Mouse (Mus musculus) forebrain, embryonic 16.5 days (tissue): ENCODE data around the gene Ung. TPM values are rescaled to one million over a fixed set of nuclear protein-coding genes. Genes with fewer than 3 reads are reported as not detected.
A peak's percentile ranks its signal among the peaks of the same experiment; 100 is the strongest.

Experiments used
- ATAC-seq: fragments of 200-750 bp; cut with Nextera tagmentation; 2 replicates; pipeline ENCODE4 v1.8.0; 2017; ENCODE audit warnings: mild to moderate bottlenecking, moderate library complexity
- H3K27ac ChIP-seq: fragments of 300-500 bp; sonication (generic); 2 replicates; pipeline ENCODE4 v1.5.1; 2014; ENCODE audit warnings: low read length, control low read depth
- H3K27me3 ChIP-seq: fragments of 300-500 bp; sonication (generic); replicated peaks from 2 replicates; pipeline ENCODE4 v1.6.1; 2014; ENCODE audit warnings: low read length; ENCODE audit not compliant: control insufficient read depth, insufficient read depth
- H3K36me3 ChIP-seq: fragments of 300-500 bp; sonication (generic); 2 replicates; pipeline ENCODE4 v1.6.1; 2014; ENCODE audit not compliant: control insufficient read depth, insufficient read depth
- H3K4me1 ChIP-seq: fragments of 300-500 bp; sonication (generic); replicated peaks from 2 replicates; pipeline ENCODE4 v1.6.1; 2014; ENCODE audit warnings: low read length; ENCODE audit not compliant: control insufficient read depth, insufficient read depth
- H3K4me2 ChIP-seq: fragments of 300-500 bp; sonication (generic); 2 replicates; pipeline ENCODE4 v1.6.1; 2014; ENCODE audit warnings: mild to moderate bottlenecking, low read length, control low read depth
- H3K4me3 ChIP-seq: fragments of 300-500 bp; sonication (generic); replicated peaks from 2 replicates; pipeline ENCODE4 v1.5.1; 2014; ENCODE audit warnings: mild to moderate bottlenecking, low read length, control low read depth
- H3K9ac ChIP-seq: fragments of 300-500 bp; sonication (generic); replicated peaks from 2 replicates; pipeline ENCODE4 v1.6.1; 2014; ENCODE audit warnings: low read depth, low read length, control low read depth
- H3K9me3 ChIP-seq: fragments of 300-500 bp; sonication (generic); 2 replicates; pipeline ENCODE4 v1.6.1; 2016; ENCODE audit warnings: low read length; ENCODE audit not compliant: control insufficient read depth
- WGBS: fragments of 180-500 bp; shearing (Covaris S2); extraction: QIAGEN DNeasy Blood & Tissue Kit; methylation state at CpG from one replicate; pipeline ENCODE4 v1.1.7; 2014; 5-methylcytosine and 5-hydroxymethylcytosine counted together
- polyA plus RNA-seq: library from polyadenylated mRNA; unstranded; fragments of >200 nt; fragmentation: Nextera tagmentation; extraction: Ambion mirVana; gene quantifications from 2 replicates; pipeline ENCODE4 v1.2.1, GENCODE M21; 2015

The Ung gene
- polyA plus RNA-seq, 1 experiment from 2014 or later, result 19.1 TPM

DNA sequence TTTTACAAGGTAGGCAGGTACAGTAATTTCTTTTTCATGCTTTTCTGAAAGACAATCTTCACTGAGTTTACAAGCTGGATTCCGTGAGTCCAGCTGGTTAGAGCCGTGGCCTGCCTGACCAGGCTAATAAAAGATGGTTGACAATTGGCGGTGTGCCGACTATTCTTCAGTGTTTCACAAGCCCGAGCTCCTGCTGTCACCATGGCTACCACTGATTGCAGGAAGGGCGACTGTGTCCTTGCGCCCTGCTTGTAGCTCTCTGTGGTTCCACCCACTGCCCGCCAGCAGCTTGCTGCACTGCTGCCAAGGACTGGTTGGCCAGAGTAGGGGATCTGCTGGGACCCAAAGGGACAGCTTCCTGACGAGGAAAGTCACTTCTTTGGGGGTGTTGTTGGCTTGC lies 9.0 kb downstream of the Ung start:
- peak; percentile 88 for ATAC-seq
- no peaks in the 10 kb centered on the region for H3K36me3 ChIP-seq
- H3K4me1 ChIP-seq, result peaks cover 19% of the 10 kb centered on the region
- no peaks in the 10 kb centered on the region for H3K9me3 ChIP-seq
- H3K9ac ChIP-seq, result no peak overlapping the region; the same call in 1 of the 2 replicates
- no peaks in the 10 kb centered on the region for H3K27me3 ChIP-seq
- WGBS, result 10% methylated on average over 9 of the region's 9 CpGs
- peak overlapping the region; percentile 69 for H3K27ac ChIP-seq
- no peak overlapping the region for H3K4me3 ChIP-seq
- no peak overlapping the region for H3K4me2 ChIP-seq

DNA sequence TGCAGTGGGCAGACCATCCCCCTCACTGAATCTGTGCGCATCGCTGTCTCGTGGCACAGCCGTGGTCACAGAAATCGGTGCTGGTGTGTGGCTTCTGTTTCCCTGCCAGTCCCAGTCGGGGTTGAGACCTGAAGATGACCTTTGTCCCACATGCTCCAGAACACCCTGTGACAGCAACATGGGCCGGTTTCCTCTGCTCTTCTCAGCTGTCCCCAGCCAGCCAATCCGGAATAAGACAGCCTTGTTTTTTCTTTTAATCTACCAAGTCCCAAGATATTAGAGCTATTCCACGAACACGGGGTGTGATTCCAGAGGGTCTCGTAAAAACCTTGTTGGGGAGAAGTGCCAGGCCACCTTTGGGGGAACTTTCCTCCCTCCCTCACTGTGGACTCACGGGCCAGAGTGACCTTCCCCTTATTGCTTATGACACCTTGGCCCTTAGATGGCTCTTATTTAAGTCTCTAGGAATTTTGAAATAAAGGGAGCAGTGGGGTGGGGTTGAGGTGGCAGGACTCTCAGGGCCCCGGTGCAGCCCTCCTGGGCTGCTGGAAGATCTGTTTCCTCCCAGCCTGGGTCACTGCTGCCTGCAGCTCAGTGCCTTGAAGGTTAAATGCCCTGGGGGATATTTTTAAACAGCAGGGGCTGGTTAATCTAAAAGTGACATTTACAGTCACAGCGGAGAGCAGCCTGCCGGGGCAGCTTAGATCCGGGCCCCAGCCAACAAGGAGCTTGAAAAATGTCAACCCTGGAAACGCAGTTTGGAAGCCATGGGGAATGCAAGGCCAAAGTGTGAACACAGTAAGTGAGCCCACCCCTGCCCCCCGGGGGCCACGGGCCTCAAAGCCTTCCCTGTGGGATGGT lies 16.1 kb downstream of the Ung start, which contains the start of gene Acacb:
Gene Acacb, plus strand, starts transcription at position 508 of the 861 bp plus-strand sequence.
- Histone ChIP-seq H3K36me3 (no peaks in the 10 kb centered on the region), H3K4me1 (no peaks in the 10 kb centered on the region), H3K27ac (no peak within 1 kb of the TSS), H3K9ac (no peak within 1 kb of the TSS), H3K4me3 (no peak within 1 kb of the TSS), H3K27me3 (no peaks in the 10 kb centered on the region), H3K9me3 (no peaks in the 10 kb centered on the region), H3K4me2 (no peak within 1 kb of the TSS)
- no peak for ATAC-seq
- 58% methylated on average over 19 of the region's 19 CpGs for WGBS

DNA sequence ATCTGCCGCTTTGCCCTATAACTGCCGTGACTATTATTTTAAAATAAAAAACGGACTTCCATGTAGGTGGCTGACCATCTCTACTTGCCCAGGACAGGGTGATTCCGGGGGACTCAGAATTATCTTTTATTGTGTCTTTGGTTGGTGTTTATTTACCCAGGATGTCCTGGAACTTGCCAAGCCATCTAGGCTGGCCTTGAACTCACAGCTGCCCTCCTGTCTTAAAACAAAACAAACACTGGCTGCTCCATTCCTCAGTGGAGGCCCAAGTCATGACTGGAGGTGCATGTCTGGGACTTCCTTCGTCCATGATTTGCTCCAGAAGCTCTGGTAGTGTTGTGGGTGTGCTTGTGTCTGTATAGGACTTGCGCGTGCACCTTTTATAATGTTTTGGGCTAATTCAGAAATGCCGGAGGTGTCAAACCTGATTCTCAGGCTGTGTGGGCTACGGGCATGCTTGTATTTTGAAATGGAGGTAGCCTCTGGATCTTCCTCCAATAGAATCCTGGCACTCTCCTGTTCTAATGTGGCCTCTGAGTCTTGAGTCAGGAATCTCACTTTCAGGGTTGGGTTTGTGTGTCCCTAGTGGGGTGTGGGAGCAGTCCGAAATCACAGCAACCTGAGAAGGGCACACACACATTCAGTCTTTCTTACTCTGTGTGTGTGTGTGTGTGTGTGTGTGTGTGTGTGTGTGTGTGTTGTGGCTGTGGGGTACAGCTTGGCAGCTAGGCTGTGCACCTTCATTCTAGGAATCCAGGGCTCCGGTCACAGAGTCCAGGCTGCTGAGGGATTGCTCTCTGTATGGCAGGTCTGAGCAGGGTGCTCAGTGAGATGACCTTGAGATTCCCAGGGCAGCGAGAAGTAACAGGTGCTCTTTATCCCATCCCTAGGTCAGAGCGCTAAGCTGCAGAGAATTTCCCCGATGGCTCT lies 17.1 kb downstream of the Ung start:
- WGBS, result 86% methylated on average over 14 of the region's 14 CpGs

DNA sequence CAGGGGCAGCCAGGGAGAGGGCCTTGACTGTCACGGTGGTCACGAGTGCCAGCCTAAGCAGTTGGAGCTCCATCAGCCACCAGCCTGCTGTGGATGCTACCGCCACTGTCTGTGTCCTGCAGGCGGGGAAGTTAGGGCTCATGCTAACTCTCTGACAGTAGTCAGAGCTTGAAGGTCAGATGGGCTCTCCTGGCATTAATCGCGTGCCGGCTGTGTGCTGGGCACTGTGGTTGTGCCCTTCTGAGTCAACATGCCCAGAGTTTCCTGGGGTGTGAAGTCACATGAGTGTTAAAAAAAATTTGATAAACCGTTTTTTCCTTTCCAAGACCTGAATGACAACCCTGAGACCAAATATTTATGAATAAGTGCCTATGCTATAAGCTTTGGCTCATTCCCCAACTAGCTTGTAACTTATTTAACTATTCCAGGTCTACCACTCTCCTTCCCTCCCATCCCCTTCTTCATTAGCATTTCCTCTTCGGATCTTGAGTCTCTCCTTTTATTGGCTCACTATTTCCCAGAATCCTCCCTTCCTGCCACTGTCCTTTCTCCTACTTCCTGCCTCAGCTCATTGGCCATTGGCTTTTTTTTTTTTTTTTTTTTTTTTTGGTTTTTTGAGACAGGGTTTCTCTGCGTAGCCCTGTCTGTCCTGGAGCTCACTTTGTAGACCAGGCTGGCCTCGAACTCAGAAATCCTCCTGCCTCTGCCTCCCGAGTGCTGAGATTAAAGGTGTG lies 22.3 kb downstream of the Ung start:
- Histone ChIP-seq H3K36me3 (no peaks in the 10 kb centered on the region), H3K4me3 (no peak overlapping the region), H3K27me3 (no peaks in the 10 kb centered on the region), H3K4me2 (no peak overlapping the region), H3K9me3 (no peaks in the 10 kb centered on the region), H3K9ac (no peak overlapping the region), H3K27ac (no peak overlapping the region), H3K4me1 (no peaks in the 10 kb centered on the region)
- WGBS, result 84% methylated on average over 12 of the region's 12 CpGs
- no peak for ATAC-seq

More for the DNA sequence above, 17.1 kb downstream of the Ung start:
- no peak for ATAC-seq
- H3K9ac ChIP-seq, result no peak overlapping the region
- H3K27ac ChIP-seq, result no peak overlapping the region
- no peak overlapping the region for H3K4me2 ChIP-seq
- H3K4me1 ChIP-seq, result no peaks in the 10 kb centered on the region
- H3K27me3 ChIP-seq, result no peaks in the 10 kb centered on the region
- no peaks in the 10 kb centered on the region for H3K9me3 ChIP-seq
- H3K4me3 ChIP-seq, result no peak overlapping the region
- H3K36me3 ChIP-seq, result no peaks in the 10 kb centered on the region

DNA sequence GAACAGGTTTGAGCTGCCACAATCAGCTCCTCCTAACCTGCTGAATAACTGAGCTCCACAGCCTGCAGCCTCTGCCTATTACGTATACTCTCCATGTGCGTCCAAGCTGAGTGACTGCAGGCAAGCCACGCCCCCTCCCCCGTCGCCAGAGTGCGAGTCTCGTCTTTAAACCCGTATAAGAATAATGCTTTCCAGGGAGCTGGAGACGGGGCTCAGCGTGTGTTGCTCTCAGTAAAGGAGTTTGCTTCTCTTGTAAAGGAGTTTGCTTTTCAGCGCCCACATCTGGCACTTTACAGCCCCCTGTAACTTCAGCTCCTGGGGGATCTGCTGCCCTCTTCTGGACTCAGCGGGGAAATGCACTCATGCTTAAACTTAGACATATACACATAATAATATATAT lies 23.3 kb downstream of the Ung start:
- H3K27ac ChIP-seq, result no peak overlapping the region
- H3K4me1 ChIP-seq, result no peaks in the 10 kb centered on the region
- H3K36me3 ChIP-seq, result no peaks in the 10 kb centered on the region
- 2% methylated on average over 12 of the region's 12 CpGs for WGBS
- no peaks in the 10 kb centered on the region for H3K27me3 ChIP-seq
- H3K4me2 ChIP-seq, result 0 out of 2 replicates have a peak overlapping the region, but pooled peaks have one; percentile 8
- no peak for ATAC-seq
- peak overlapping the region; percentile 10 for H3K4me3 ChIP-seq
- H3K9ac ChIP-seq, result no peak overlapping the region
- no peaks in the 10 kb centered on the region for H3K9me3 ChIP-seq

DNA sequence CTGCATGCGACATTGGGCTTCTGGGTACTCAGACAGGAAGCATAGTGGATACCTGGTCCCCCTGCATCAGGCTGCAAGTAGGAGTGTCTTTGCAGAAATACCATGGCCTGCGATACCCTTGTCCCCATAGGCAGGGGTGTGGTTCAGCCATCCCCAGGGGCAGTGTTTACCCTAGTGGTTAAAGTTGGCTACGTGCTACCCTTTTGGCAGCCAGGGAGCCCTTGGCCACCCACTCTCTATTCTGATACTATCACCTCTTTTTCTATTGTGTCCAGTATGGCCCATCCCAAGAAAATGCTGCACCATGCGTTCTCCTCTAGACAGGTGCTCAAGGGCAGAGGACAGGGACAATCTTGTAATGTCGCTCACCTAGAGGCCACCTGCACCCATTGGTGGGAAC lies 24.6 kb downstream of the Ung start:
- no peak overlapping the region for H3K27ac ChIP-seq
- H3K4me2 ChIP-seq, result no peak overlapping the region
- H3K4me3 ChIP-seq, result no peak overlapping the region
- no peak overlapping the region for H3K9ac ChIP-seq
- no peak for ATAC-seq
- H3K27me3 ChIP-seq, result no peaks in the 10 kb centered on the region
- no peaks in the 10 kb centered on the region for H3K36me3 ChIP-seq
- no peaks in the 10 kb centered on the region for H3K4me1 ChIP-seq
- H3K9me3 ChIP-seq, result no peaks in the 10 kb centered on the region
- WGBS, result 86% methylated on average over 5 of the region's 5 CpGs

DNA sequence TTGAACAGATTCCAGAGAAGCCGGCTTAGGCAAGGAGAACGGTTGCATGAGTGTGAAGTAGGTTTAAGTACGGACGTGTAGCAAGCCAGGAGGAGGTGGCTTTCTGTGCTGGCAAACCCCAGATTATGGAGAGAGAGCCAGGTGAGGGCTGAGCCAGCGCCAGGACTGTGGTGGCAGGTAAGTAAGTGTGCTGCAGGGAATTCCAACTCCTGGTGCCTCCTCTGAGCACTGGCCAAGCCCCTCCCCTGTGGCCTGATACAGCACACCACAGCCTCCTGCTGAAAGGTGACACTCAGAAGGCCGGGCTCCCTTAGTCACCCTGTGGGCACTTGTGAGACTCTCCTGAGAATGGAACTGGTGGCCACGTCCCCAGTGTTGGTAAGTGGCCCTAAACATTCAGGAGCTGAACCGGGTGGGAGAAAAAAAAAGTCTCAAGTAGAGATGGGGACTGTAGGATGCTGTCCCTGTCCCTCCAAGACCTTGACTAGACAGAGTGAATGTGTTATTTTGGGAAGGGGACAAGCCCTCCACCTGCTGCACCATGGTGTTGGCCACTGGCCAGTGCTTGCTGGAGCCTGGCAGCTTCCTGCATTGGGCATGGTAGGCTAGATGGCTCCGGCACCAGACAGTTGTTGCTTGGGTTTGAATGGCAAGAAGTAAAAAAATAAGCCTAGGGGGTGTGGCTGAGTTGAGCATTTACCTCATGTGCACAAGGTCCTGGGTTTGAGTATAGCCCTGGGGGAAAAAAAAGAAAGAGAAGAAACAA lies 25.2 kb downstream of the Ung start:
- 57% methylated on average over 9 of the region's 9 CpGs for WGBS

DNA sequence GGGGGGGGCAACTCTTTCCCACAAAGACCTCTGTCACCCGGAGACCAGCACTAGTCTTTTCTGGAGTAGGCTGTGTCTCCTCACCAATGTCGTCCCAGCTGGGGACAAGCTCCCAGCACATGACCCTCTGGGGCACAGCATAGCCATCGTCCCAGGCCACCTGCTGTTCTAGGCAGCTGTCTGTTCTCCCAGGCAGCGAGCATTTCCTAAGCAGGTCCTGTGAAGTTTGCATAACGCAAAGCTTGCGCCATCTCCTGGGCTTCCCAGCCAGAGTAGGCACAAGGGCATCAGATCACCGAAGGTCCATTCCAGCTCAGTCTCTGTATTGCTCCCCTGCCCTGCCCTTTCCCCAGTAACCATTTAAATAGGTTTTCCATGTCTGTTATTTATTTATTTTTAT lies 27.1 kb downstream of the Ung start:
- WGBS, result 55% methylated on average over 7 of the region's 7 CpGs
- Histone ChIP-seq H3K27ac (no peak overlapping the region), H3K4me2 (no peak overlapping the region), H3K9me3 (no peaks in the 10 kb centered on the region), H3K9ac (no peak overlapping the region), H3K36me3 (no peaks in the 10 kb centered on the region), H3K27me3 (no peaks in the 10 kb centered on the region), H3K4me3 (no peak overlapping the region), H3K4me1 (no peaks in the 10 kb centered on the region)
- no peak for ATAC-seq

More for the DNA sequence above, 25.2 kb downstream of the Ung start:
- Histone ChIP-seq H3K4me1 (no peaks in the 10 kb centered on the region), H3K4me3 (no peak overlapping the region), H3K36me3 (no peaks in the 10 kb centered on the region), H3K9ac (no peak overlapping the region), H3K9me3 (no peaks in the 10 kb centered on the region), H3K27me3 (no peaks in the 10 kb centered on the region), H3K4me2 (no peak overlapping the region), H3K27ac (no peak overlapping the region)
- ATAC-seq, result no peak
